22 mouse cellular contexts compared by ENCODE assay signal in genomic region chr19:49739483-49740175, GRCm38 (mm10).
DNase-seq lines count a peak whose midpoint lies in the region; ATAC-seq lines count a peak whose summit lies in the region.
"Had no signal": no experiment of that assay in that cellular context is flagged by ENCODE, and none has a peak within 500 bp of the region (broad histone marks: within the 10 kb centered on the region; RNA-seq: fewer than 3 reads in every experiment).

No protein-coding gene starts in this region.

- H3K27me3 ChIP-seq in forebrain, embryonic 12.5 days, result no peaks in the 10 kb centered on the region
- H3K27me3 ChIP-seq in forebrain, embryonic 16.5 days (replicated peaks; ENCODE audit: control insufficient read depth, insufficient read depth, low read length), result no peaks in the 10 kb centered on the region
- no peaks in the 10 kb centered on the region for H3K27me3 ChIP-seq in neural tube, embryonic 13.5 days
- no peaks in the 10 kb centered on the region for H3K27me3 ChIP-seq in midbrain, embryonic 14.5 days (ENCODE audit: control insufficient read depth, insufficient read depth, low read length)
- H3K27me3 ChIP-seq: heart, embryonic 13.5 days; kidney, embryonic 15.5 days; limb, embryonic 12.5 days had no signal

- no peak overlapping the region for H3K4me2 ChIP-seq in forebrain, embryonic 12.5 days
- H3K4me2 ChIP-seq in forebrain, embryonic 16.5 days (ENCODE audit: low read length), result no peak overlapping the region
- no peak overlapping the region for H3K4me2 ChIP-seq in neural tube, embryonic 13.5 days
- H3K4me2 ChIP-seq in midbrain, embryonic 14.5 days (ENCODE audit: low read length), result peak overlapping the region; percentile 31
- H3K4me2 ChIP-seq: heart, embryonic 13.5 days; kidney, embryonic 15.5 days; limb, embryonic 12.5 days; liver, embryonic 11.5 days had no signal

- no peak for DNase-seq in neural tube, embryonic 10.5 days (ENCODE audit: extremely low spot score, low spot score)
- peak; percentile 60 for DNase-seq in midbrain, embryonic 14.5 days
- DNase-seq in gastrocnemius, adult 18-20 months (ENCODE audit: low spot score), result no peak
- no peak for DNase-seq in lung, postnatal 4 days
- no peak for DNase-seq in yolk sac, embryonic 10.5 days (ENCODE audit: low spot score)
- DNase-seq: cerebellum, adult 2 months; gastrocnemius, postnatal 25 days; heart, adult 2 months; heart, postnatal 14 days; kidney, adult 11 months; kidney, postnatal 36 days; liver, postnatal 0 days; thymus, postnatal 14 days had no signal

- no peak overlapping the region for H3K9ac ChIP-seq in forebrain, embryonic 12.5 days
- H3K9ac ChIP-seq in forebrain, embryonic 16.5 days (replicated peaks; ENCODE audit: low read depth, low read length), result no peak overlapping the region
- no peak overlapping the region for H3K9ac ChIP-seq in neural tube, embryonic 13.5 days
- no peak overlapping the region for H3K9ac ChIP-seq in midbrain, embryonic 14.5 days (replicated peaks; ENCODE audit: low read length)
- H3K9ac ChIP-seq: heart, embryonic 13.5 days; kidney, embryonic 15.5 days; limb, embryonic 12.5 days; liver, postnatal 0 days had no signal

- peaks cover 7% of the 10 kb centered on the region; the same call in 1 of the 2 replicates for H3K4me1 ChIP-seq in forebrain, embryonic 12.5 days
- 0 out of 2 replicates have a peak, but pooled peaks cover 3% of the 10 kb centered on the region for H3K4me1 ChIP-seq in forebrain, embryonic 16.5 days (replicated peaks; ENCODE audit: control insufficient read depth, insufficient read depth, low read length)
- peaks cover 11% of the 10 kb centered on the region for H3K4me1 ChIP-seq in neural tube, embryonic 13.5 days (replicated peaks)
- H3K4me1 ChIP-seq in midbrain, embryonic 14.5 days (ENCODE audit: control insufficient read depth, insufficient read depth, low read length), result peaks cover 13% of the 10 kb centered on the region
- H3K4me1 ChIP-seq: heart, embryonic 13.5 days; kidney, embryonic 15.5 days had no signal

- H3K27ac ChIP-seq in forebrain, embryonic 12.5 days, result 0 out of 2 replicates have a peak overlapping the region, but pooled peaks have one; percentile 9
- H3K27ac ChIP-seq in forebrain, embryonic 16.5 days (ENCODE audit: low read length), result no peak overlapping the region
- H3K27ac ChIP-seq in neural tube, embryonic 13.5 days (replicated peaks), result peak overlapping the region; percentile 52
- peak overlapping the region; percentile 57 for H3K27ac ChIP-seq in midbrain, embryonic 14.5 days (replicated peaks; ENCODE audit: low read depth, low read length)
- H3K27ac ChIP-seq: heart, adult 2 months; heart, embryonic 13.5 days; kidney, embryonic 15.5 days; limb, embryonic 12.5 days had no signal

- ATAC-seq in forebrain, embryonic 12.5 days (ENCODE audit: low FRiP score), result peak; percentile 63; the same call in 1 of the 2 replicates
- ATAC-seq in forebrain, embryonic 16.5 days, result no peak
- no peak for ATAC-seq in neural tube, embryonic 13.5 days (ENCODE audit: low read depth)
- no peak for ATAC-seq in midbrain, embryonic 14.5 days (ENCODE audit: low FRiP score, low TSS enrichment)
- ATAC-seq: liver, postnatal 0 days; lung, postnatal 0 days; Patski had no signal

- no peaks in the 10 kb centered on the region for H3K36me3 ChIP-seq in forebrain, embryonic 12.5 days (replicated peaks)
- no peaks in the 10 kb centered on the region for H3K36me3 ChIP-seq in forebrain, embryonic 16.5 days (ENCODE audit: control insufficient read depth, insufficient read depth)
- H3K36me3 ChIP-seq in neural tube, embryonic 13.5 days, result no peaks in the 10 kb centered on the region
- no peaks in the 10 kb centered on the region for H3K36me3 ChIP-seq in midbrain, embryonic 14.5 days (ENCODE audit: control insufficient read depth, insufficient read depth, low read length)
- H3K36me3 ChIP-seq: heart, embryonic 13.5 days; kidney, embryonic 15.5 days; limb, embryonic 12.5 days had no signal

- H3K9me3 ChIP-seq in forebrain, embryonic 12.5 days, result no peaks in the 10 kb centered on the region
- H3K9me3 ChIP-seq in forebrain, embryonic 16.5 days (ENCODE audit: control insufficient read depth, low read length), result no peaks in the 10 kb centered on the region
- H3K9me3 ChIP-seq in neural tube, embryonic 13.5 days, result no peaks in the 10 kb centered on the region
- H3K9me3 ChIP-seq in midbrain, embryonic 14.5 days (ENCODE audit: control insufficient read depth, low read length), result no peaks in the 10 kb centered on the region
- H3K9me3 ChIP-seq: heart, embryonic 13.5 days; kidney, embryonic 15.5 days; limb, embryonic 12.5 days had no signal

- 42% methylated on average over 13 of the region's 13 CpGs for WGBS in forebrain, embryonic 12.5 days
- WGBS in forebrain, embryonic 16.5 days, result 27% methylated on average over 13 of the region's 13 CpGs
- 50% methylated on average over 13 of the region's 13 CpGs for WGBS in neural tube, embryonic 13.5 days
- 23% methylated on average over 13 of the region's 13 CpGs for WGBS in midbrain, embryonic 14.5 days

- H3K4me3 ChIP-seq in forebrain, embryonic 12.5 days (replicated peaks), result no peak overlapping the region
- no peak overlapping the region for H3K4me3 ChIP-seq in forebrain, embryonic 16.5 days (replicated peaks; ENCODE audit: low read length)
- no peak overlapping the region for H3K4me3 ChIP-seq in neural tube, embryonic 13.5 days
- no peak overlapping the region for H3K4me3 ChIP-seq in midbrain, embryonic 14.5 days (replicated peaks; ENCODE audit: low read depth, low read length)
- H3K4me3 ChIP-seq: heart, adult 2 months; heart, embryonic 13.5 days; kidney, embryonic 15.5 days; limb, embryonic 12.5 days had no signal
